Mouse (Mus musculus): ENCODE results near the gene Strc. TPM values are rescaled to one million over a fixed set of nuclear protein-coding genes. Genes with fewer than 3 reads are reported as not detected.
"Not testable (repeated sequence)": the region's sequence is repeated elsewhere in the genome, so short reads cannot be mapped to it uniquely, and the experiment has no call there.

The Strc gene
- not detected in 2 replicates for total RNA-seq (2017)

DNA sequence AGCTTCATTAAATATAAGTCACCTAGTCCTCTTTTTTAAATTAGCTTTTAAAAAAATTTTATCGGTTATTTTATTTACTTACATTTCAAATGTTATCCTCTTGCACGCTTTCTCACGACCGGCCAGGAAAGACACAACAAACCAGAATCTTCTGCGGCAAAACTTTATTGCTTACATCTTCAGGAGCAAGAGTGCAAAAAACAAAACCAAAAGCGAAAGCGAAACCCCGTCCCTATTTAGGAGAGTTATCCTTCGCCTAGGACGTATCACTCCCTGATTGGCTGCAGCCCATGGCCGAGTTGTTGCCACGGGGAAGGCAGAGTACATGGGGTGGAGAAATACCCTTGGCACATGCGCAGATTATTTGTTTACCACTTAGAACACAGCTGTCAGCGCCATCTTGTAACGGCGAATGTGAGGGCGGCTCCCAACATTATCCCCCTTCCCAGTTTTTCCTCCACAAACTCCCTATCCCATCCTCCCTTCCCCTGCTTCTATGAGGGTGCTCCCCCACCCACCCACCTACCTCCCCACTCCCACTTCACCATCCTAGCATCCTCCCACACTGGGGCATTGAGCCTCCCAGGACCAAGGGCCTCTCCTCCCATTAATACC lies at the start of gene Strc:
Strc (minus strand) TSS at position 208 of the 615 bp plus-strand sequence.
- not testable (repeated sequence) for ATAC-seq (replicated peaks; ENCODE audit: low read depth, poor library complexity, severe bottlenecking)

DNA sequence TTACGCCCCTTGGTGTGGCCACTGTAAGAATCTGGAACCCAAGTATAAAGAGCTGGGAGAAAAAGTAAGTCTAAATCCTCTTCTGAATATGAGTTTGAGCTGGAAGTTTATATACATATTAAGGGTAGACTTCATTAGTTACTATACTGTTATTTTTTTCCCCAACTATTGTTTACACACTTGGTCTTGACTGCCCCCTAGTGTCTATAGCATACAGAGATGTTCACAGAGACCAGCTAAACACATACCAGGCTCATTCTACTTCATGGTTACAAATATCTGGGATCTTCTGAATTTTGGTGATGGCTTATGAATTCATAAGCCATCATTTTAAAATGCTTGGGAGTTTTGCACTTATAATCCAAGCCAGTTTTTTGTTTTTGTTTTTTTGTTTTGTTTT lies 47.9 kb upstream of the Strc start:
- ATAC-seq (replicated peaks; ENCODE audit: low read depth, poor library complexity, severe bottlenecking) = peak; percentile 60; the same call in 1 of the 2 replicates

DNA sequence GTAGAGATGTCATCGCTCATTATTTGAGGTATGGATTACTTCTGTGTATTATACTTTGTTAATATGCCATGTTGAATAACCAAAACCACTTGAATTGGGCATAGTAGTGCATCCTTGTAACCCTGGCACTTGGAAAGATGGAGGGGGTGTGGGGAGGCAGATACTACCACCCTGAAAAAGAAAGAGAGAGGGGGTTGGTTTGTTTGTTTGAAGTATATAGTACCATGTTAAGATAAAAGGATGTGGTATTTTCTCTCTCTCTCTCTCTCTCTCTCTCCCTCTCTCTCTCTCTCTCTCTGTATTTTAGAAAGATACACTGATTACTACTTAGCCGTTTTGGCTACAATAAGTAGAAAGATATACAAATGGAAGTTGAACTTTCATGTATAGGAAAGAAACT lies 38.9 kb upstream of the Strc start:
- no peak for ATAC-seq (replicated peaks; ENCODE audit: low read depth, poor library complexity, severe bottlenecking)

DNA sequence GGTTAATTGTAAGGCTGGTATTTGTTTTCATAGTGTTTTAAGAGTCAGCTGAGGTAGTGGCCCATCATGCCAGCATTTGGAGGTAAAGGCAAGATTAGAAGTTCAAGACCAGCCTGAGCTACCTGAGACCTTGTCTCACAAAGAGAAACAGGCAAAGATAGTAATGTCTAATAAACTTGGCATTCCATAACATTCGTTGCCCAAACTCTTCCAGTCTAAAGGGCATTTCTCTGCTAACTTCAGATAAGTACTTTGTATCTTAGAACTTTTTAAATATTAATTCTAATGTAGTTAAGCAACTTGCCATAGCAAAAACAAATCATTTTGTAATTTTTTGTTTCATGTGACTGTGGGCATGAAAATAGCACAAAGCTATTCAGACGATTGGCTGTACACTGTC lies 36.2 kb upstream of the Strc start:
- ATAC-seq (replicated peaks; ENCODE audit: low read depth, poor library complexity, severe bottlenecking) = no peak

DNA sequence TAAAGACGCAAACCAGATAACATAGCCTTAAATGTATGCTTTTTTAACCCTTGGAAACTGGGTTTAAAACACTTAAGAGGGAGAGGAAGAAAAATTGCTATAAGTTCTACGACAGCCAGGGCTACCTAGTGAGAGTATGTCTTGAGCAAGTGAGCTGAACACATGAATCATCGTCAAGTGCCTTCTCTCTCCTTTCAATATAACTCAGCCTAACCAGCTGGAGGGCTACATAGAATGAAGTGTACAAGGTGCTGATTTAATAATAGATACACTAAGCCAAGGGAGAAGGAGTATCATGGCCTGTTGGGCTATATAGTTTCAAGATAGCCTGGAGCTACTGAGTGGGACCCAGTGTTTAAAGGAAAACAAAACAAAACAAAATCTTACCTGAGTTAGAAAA lies 31.5 kb upstream of the Strc start:
- ATAC-seq (replicated peaks; ENCODE audit: low read depth, poor library complexity, severe bottlenecking) = no peak

DNA sequence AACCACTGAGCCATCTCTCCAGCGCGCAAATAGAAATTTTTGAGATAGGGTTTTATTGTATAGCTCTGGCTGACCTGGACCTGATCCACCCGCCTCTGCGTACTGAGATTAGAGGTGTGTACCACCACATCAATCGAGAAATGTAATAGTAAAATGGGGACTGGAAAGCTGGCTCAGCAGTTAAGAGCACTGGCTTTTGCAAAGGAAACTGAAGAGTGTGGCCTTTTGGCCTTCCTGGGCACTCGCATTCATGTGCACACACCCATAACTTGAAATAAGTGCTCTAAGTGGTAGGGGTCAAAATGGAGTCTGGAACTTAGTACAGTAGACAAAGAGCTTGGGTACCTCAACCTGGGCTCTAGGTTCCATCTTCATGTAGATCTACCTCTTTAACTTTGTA lies 29.4 kb upstream of the Strc start:
- ATAC-seq (replicated peaks; ENCODE audit: low read depth, poor library complexity, severe bottlenecking) = no peak

DNA sequence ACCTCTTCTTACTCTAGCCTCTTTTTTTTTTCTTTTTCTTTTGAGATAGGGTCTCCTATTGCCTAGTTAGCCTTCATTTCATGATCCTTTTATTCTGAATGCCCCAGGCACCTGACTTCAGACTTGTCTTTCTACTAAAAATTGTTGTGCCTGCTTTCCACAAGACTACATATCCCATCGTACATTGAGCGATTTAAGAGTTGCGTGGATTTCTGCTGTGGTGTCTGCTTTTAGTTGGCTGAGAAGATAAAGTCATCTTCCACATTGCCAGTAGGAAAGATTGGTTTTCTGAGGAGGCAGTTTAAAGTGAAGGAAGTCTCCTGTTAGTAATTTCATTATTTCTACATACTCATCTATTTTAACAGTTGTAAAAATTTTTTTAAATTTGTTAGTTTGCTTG lies 28.6 kb upstream of the Strc start:
- ATAC-seq (replicated peaks; ENCODE audit: low read depth, poor library complexity, severe bottlenecking) = no peak

DNA sequence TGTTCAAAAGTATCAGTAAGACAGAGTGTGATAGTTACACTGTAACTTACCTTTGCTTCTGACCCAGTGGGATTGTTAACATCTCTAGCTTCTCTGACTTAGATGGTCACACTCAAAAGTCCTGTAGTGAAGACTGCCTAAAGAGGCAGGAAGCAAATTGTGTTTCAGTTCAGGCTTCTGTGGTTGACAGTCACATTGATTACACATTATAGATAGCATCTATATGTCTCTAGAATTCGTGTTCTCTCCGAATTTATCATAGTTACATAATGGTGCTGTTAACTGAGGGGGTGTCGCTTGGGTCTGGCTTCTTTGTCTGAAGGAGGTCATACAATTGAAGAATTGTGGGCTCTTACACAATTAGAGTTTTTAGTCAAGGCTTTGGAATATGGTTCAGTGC lies 28.1 kb upstream of the Strc start:
- no peak for ATAC-seq (replicated peaks; ENCODE audit: low read depth, poor library complexity, severe bottlenecking)

DNA sequence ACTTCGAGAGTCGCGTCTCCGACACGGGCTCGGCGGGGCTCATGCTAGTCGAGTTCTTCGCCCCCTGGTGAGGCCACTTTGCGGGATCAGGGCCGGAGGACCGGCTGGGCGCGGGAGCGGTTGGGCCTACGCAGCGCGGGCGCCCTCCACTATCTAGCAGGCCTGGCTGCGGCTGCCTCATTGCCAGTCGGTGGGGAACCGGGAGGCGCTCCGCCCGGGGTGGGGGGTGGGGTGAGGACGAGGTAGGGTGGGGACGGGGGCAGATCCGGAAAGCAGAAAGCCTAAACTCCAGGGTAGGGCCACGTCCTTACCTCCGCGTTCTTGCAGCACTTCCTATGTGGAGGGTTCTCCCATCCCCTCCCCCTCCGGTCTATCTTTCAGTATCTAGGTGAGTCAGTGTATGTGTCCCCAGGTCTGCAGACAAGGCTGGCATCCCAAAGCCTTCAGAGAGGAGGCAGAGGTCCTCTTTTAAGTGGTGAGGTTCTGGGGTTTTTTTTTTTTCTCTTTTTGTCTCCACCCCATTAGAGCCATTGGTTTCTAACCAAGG lies 27.2 kb upstream of the Strc start:
- ATAC-seq (replicated peaks; ENCODE audit: low read depth, poor library complexity, severe bottlenecking) = 0 out of 2 replicates have a peak, but pooled peaks have one; percentile 6

DNA sequence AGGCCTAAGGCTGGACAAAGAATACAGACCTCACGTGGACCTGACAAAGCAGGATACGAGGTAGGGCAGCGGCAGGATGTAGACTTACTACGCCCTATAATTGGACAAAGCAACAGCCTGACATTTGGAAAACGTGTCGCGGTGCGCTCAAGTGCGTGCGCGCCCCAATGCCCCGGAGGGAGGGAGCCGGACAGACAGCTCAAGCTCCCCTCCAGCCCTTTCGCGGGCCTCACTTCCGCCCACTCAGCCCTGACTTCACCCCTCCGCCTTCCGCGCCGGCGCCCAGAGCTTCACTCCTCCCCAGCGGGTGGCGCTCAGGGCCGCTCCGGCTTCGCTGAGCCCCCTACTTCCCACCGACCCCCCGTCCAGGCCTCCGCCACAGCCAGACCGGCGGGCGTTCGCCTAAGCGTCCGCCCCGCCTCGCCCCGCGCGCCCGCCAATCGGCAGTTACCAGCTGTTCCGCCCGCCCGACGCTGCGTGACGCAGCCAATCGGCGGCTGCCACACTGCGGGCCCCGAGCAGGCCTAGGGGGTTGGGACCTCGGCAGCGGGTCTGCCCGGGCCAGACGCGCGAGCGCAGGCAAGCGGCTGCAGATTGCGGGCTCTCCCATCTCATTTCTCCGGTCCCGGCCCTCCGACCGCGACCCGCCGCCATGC lies 26.5 kb upstream of the Strc start, which contains the start of the genes Pdia3 and Catsper2:
Pdia3 (plus strand) TSS at position 389 of the 656 bp plus-strand sequence.
Catsper2 (minus strand) TSS at position 406 of the 656 bp plus-strand sequence.
- ATAC-seq (replicated peaks; ENCODE audit: low read depth, poor library complexity, severe bottlenecking) = peak; percentile 92

DNA sequence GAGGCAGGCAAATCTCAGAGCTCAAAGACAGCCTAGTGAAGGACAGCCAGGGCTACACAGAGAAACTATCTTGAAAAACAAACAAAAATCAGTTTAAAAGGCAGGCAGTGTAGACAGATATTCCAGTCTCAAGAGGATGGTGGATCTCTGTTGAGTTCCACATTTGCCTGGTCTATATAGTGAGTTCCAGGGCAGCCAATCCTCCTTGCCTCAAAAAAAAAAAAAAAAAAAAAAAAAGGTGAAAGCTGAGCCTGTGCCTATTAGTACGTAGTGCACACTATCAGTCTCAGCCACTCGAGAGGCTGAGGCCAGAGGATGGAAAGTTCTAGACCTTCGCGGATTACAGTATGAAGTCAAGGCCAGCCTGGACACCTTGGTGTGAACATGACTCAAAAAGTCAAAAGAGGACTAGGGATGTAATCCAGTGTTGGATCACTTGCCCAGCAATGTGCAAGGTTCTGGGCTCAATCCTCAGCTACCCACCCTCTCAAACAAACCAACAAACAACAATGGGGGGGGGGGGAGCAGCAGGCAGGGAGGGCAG lies 25.9 kb upstream of the Strc start:
- ATAC-seq (replicated peaks; ENCODE audit: low read depth, poor library complexity, severe bottlenecking) = peak; percentile 2; the same call in 1 of the 2 replicates

DNA sequence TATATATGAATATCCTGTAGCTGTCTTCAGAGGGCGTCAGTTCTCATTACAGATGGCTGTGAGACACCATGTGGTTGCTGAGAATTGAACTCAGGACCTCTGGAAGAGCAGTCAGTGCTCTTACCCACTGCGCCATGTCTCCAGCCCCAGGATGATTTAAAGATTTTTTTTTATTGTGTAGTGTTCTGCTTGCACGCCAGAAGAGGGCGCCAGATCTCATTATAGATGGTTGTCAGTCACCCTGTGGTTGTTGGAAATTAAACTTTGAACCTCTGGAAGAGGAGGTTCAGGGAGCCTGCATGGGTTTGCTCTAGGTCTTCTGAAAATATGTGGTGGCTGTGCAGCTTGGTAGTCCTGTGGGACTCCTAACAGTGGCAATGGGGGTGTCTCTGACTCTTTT lies 21.2 kb upstream of the Strc start:
- peak; percentile 62 for ATAC-seq (replicated peaks; ENCODE audit: low read depth, poor library complexity, severe bottlenecking)

DNA sequence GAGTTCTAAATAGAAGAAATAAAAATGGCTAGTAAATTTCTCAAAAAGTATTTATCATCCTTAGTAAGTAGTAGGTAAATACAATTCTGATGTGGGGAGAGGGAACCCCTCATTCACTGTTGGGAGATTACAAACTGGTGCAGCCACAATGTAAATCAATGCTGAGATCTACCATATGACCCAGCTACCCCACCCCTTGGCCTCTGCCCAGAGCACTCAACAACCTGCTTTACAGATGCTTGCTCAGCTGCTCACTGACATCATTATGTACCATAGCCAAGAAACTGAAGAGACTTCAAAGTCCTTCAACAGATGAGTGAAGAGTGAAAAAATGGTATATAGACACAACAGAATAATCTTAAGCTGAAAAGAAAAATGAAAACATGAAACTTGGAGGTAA lies 16.3 kb upstream of the Strc start:
- no peak for ATAC-seq (replicated peaks; ENCODE audit: low read depth, poor library complexity, severe bottlenecking)

DNA sequence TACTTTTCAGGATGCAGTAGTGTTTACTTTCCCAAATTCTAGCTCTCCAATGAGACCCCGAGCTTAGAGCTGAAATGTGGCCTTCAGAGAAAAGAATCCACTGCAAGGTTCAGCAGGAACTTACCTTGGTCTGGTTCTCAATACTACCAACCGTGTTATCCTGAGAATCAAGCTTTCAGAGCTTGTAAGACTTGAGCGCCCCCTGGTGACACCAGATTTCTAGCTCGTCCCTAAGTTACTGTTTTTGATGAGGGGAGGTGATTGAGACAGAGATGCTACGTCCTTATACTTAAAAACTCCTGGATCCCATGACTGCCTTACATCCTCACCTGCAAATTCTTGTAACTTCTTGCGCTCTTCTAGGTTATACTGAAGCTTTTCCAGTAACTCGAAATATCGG lies 9.7 kb upstream of the Strc start:
- peak; percentile 73; the same call in 1 of the 2 replicates for ATAC-seq (replicated peaks; ENCODE audit: low read depth, poor library complexity, severe bottlenecking)

DNA sequence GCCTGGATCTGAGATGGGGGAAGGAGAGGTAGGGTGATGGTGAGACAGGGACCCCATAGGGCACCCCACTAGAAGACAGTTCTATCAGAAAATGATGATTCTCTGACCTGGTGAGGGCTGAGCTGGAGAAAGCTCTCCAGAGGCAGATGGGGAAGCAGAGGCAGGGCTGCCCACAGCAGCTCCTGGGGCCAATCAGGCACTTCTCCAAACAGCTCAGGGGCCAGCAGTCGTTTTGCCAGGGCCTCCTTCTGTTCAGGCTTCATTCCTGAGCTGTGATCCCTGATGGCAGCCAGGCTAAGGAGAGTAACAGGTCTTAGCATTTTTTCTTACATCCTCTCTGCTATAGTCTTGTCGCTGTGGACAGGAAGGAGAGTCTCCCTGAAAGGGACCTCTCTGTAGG lies 12.2 kb downstream of the Strc start:
- ATAC-seq (replicated peaks; ENCODE audit: low read depth, poor library complexity, severe bottlenecking) = no peak

DNA sequence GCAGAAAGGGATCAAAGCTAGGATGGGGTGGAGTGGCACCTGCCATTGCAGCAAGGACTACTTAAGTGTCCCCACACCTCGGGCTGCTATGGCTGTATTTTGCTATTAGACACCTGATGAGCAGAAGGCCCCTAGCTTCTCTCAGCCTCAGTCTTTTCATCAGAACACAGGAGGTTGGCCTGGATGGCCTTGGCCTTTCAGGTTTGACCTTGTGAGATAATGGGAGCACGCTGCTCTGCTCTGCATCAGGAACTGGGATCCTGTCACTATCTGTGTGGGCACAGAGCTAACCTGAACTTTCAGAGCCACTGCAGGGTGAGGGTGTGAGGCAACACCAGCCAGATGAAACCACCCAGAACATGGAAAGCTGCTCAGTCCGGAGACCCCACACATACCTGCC lies 14.7 kb downstream of the Strc start:
- no peak for ATAC-seq (replicated peaks; ENCODE audit: low read depth, poor library complexity, severe bottlenecking)

DNA sequence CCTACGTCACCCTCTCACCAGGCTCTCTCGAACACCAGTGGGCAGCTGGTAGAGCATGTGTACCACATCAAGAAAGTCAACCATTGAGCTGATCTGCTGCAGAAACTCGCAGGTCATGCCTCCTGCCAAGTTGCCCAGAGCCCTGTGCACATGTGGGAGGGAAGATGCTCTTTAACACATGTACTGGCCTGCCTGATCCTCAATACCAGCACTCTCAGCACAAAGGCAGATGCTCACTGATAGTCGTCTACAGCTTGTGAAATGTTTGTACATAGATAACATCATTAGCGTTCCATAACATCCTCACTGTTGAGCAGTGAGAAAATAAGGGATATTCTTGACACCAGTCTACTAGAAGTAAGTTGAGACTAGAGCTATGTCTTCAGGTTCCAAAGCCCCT lies 16.0 kb downstream of the Strc start:
- no peak for ATAC-seq (replicated peaks; ENCODE audit: low read depth, poor library complexity, severe bottlenecking)

DNA sequence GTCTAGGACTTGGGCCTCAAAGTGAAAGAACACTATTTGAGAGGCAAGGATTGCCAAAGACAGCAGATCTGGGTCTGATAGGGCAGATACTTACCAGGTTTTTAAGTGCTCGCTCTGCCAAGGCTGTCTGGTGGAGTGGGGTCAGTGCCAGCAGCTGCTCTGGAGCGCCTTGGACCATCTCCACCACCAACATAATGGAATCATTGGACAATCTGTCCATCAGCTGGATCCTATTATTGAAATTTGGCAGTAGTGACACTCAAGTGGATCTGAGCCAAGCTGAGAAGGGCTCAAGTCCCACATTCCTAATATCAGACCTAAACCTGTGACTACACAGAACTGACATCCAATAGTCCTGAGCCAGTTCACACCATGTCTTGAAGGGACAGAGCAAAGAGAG lies 18.1 kb downstream of the Strc start:
- ATAC-seq (replicated peaks; ENCODE audit: low read depth, poor library complexity, severe bottlenecking) = no peak

DNA sequence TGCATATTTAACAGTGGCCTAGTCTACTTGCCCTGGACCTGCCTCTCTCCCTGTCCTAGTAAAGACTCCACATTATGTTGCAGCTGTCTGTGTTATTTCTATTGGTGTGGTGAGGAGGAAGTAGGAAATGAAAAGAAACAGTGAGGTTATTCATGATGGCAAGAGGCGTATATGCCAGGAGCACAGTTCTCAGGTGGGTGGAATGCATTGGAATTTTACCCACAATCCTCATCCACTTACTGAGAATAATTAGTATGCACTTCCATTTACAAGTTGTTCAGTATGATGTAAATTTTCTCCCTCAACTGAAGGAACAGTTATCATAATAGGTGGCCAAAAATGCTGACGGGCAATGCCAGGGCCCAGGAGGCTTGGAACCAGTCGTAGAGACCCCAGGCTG lies 23.3 kb downstream of the Strc start:
- no peak for ATAC-seq (replicated peaks; ENCODE audit: low read depth, poor library complexity, severe bottlenecking)

DNA sequence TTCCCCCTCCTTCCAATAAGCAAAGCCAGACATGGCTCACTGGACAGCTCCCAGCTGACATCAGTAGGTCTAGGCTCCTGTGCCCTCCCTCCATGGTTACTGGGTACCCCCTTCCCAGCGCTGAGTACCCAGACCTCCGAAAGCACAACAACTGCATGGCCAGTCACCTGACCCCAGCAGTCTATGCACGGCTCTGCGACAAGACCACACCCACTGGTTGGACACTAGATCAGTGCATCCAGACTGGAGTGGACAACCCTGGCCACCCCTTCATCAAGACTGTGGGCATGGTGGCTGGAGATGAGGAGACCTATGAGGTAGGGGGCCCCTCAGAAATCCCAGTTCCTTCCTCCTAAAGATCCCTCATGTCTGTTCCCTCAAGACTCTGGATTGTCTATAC lies 27.5 kb downstream of the Strc start:
- no peak for ATAC-seq (replicated peaks; ENCODE audit: low read depth, poor library complexity, severe bottlenecking)

DNA sequence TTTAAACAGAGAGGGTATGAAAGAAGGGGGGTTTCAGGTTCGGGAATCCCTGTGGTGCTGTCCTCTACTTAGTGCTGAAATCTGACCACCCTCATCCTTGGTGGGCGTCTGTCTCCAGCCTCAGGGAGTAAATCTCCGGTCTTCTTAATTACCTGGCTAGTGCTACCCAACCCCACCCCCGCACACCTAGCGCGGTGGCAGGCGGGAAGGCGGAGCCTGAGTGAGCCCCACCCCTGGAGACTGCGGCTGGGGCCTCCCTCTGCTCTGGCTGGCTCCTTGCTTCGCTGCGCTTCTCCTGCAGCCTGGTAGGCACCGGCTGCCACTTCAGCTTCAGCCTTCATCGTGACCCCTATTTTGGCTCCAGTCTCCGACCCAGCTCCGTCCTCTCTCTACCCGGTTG lies 28.6 kb downstream of the Strc start:
- ATAC-seq (replicated peaks; ENCODE audit: low read depth, poor library complexity, severe bottlenecking) = 0 out of 2 replicates have a peak, but pooled peaks have one; percentile 13
